8 mouse cellular contexts compared by ENCODE assay signal in genomic region chr13:95765017-95765416, GRCm38 (mm10).
DNase-seq lines count a peak whose midpoint lies in the region; ATAC-seq lines count a peak whose summit lies in the region.

No protein-coding gene starts in this region.

- no peaks in the 10 kb centered on the region for H3K9me3 ChIP-seq in embryonic facial prominence, embryonic 15.5 days (replicated peaks)
- no peaks in the 10 kb centered on the region for H3K9me3 ChIP-seq in hindbrain, embryonic 15.5 days
- H3K9me3 ChIP-seq in liver, embryonic 11.5 days (ENCODE audit: control insufficient read depth, low read length): no peaks in the 10 kb centered on the region

- H3K27ac ChIP-seq in embryonic facial prominence, embryonic 15.5 days (replicated peaks): 0 out of 2 replicates have a peak overlapping the region, but pooled peaks have one; percentile 44
- H3K27ac ChIP-seq in hindbrain, embryonic 15.5 days (replicated peaks): peak overlapping the region; percentile 50; the same call in 1 of the 2 replicates
- H3K27ac ChIP-seq in liver, embryonic 11.5 days (ENCODE audit: low read depth, low read length): peak overlapping the region; percentile 13; the same call in 1 of the 2 replicates

- no peak; the same call in 1 of the 2 replicates for ATAC-seq in embryonic facial prominence, embryonic 15.5 days (ENCODE audit: insufficient number of reproducible peaks, low FRiP score, low TSS enrichment, low read depth)
- ATAC-seq in hindbrain, embryonic 15.5 days (ENCODE audit: low FRiP score, low read depth): peak; percentile 80
- peak; percentile 58 for ATAC-seq in liver, embryonic 11.5 days (replicated peaks; ENCODE audit: low FRiP score)

- peak; percentile 53 to 62 for DNase-seq in cerebellum, postnatal 10 days
- DNase-seq in cerebellum, adult 11-12 months: no peak
- DNase-seq in liver, embryonic 11.5 days (ENCODE audit: low spot score): peak; percentile 62
- peak; percentile 58 for DNase-seq in naive thymus-derived CD4-positive, alpha-beta T cell, adult 2 months (ENCODE audit: low read depth)
- DNase-seq in layer of hippocampus, adult 9-10 months (ENCODE audit: low spot score): no peak
- no peak for DNase-seq in left cerebral cortex, adult 11 months (ENCODE audit: low spot score)

- 11% methylated on average over 9 of the region's 9 CpGs for WGBS in embryonic facial prominence, embryonic 15.5 days
- WGBS in hindbrain, embryonic 15.5 days: 8% methylated on average over 9 of the region's 9 CpGs
- 21% methylated on average over 9 of the region's 9 CpGs for WGBS in liver, embryonic 11.5 days

- H3K36me3 ChIP-seq in embryonic facial prominence, embryonic 15.5 days: no peaks in the 10 kb centered on the region; the same call in 1 of the 2 replicates
- no peaks in the 10 kb centered on the region for H3K36me3 ChIP-seq in hindbrain, embryonic 15.5 days
- no peaks in the 10 kb centered on the region for H3K36me3 ChIP-seq in liver, embryonic 11.5 days (ENCODE audit: control insufficient read depth, insufficient read depth, low read length)

- H3K27me3 ChIP-seq in embryonic facial prominence, embryonic 15.5 days: no peaks in the 10 kb centered on the region
- no peaks in the 10 kb centered on the region for H3K27me3 ChIP-seq in hindbrain, embryonic 15.5 days
- no peaks in the 10 kb centered on the region for H3K27me3 ChIP-seq in liver, embryonic 11.5 days (replicated peaks; ENCODE audit: control insufficient read depth, insufficient read depth, low read length)

- no peak overlapping the region for H3K9ac ChIP-seq in embryonic facial prominence, embryonic 15.5 days
- no peak overlapping the region for H3K9ac ChIP-seq in hindbrain, embryonic 15.5 days
- no peak overlapping the region for H3K9ac ChIP-seq in liver, embryonic 11.5 days (ENCODE audit: low read depth, low read length)

- no peak overlapping the region for H3K4me3 ChIP-seq in embryonic facial prominence, embryonic 15.5 days (replicated peaks)
- no peak overlapping the region for H3K4me3 ChIP-seq in hindbrain, embryonic 15.5 days
- no peak overlapping the region for H3K4me3 ChIP-seq in liver, embryonic 11.5 days (ENCODE audit: low read depth, low read length)

- H3K4me2 ChIP-seq in embryonic facial prominence, embryonic 15.5 days (replicated peaks): peak overlapping the region; percentile 17; the same call in 1 of the 2 replicates
- peak overlapping the region; percentile 24 for H3K4me2 ChIP-seq in hindbrain, embryonic 15.5 days
- peak overlapping the region; percentile 35 for H3K4me2 ChIP-seq in liver, embryonic 11.5 days

- H3K4me1 ChIP-seq in embryonic facial prominence, embryonic 15.5 days: peaks cover 22% of the 10 kb centered on the region
- peaks cover 9% of the 10 kb centered on the region for H3K4me1 ChIP-seq in hindbrain, embryonic 15.5 days (replicated peaks)
- H3K4me1 ChIP-seq in liver, embryonic 11.5 days (replicated peaks; ENCODE audit: control insufficient read depth, insufficient read depth, low read length): peaks cover 5% of the 10 kb centered on the region

Comparison
In these comparisons a context has a peak if more than half of its experiments do, and no peak if none do; other contexts are left out.
1. DNase-seq: peak in cerebellum, postnatal 10 days (2 of 2), liver, embryonic 11.5 days (single experiment) and naive thymus-derived CD4-positive, alpha-beta T cell, adult 2 months (single experiment); none in cerebellum, adult 11-12 months (single experiment), layer of hippocampus, adult 9-10 months (single experiment) and left cerebral cortex, adult 11 months (single experiment).
2. Peak in every context shown above with its lines, with median percentiles within 50 percentile points of each other: H3K27ac ChIP-seq and H3K4me2 ChIP-seq.